Mouse (Mus musculus): ENCODE data around the gene Loxl3.

Gene Loxl3

DNA sequence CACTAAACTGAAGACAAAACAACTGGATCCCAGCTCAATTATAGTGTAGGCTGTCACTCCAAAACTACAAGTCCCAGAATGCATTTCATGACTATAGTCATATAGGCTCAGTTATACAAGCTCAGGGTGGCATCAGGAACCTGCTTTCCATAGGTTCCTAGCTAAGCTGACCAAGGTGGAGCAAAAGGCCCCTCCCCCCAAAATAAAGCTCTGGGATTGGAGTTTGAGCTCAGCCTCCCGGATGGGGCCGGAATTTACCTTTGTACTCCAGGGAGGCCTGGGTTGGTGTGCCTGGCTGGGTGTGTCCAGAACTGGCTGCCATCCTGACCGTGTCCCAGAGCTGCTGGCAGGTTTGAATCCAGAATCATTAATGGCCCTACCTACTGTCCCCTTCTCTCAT is 23.8 kb downstream of the Loxl3 start, which contains the start of gene Dqx1:
Dqx1 (plus strand) TSS at position 55 of the 400 bp plus-strand sequence.
- TF ChIP-seq GATA4 (IDR thresholded peaks at IDR 0.05; ENCODE audit: insufficient replicate concordance, low read length) = no peak

- no peak for TF ChIP-seq GATA4 (IDR thresholded peaks at IDR 0.05; ENCODE audit: insufficient replicate concordance, low read length)
These were observed 24.8 kb downstream of the Loxl3 start for GRCm38 (mm10) chr6:83058725-83059124.

GRCm38 (mm10) chr6:83065995-83066394 is 32.0 kb downstream of the Loxl3 start:
- TF ChIP-seq GATA4 (IDR thresholded peaks at IDR 0.05; ENCODE audit: insufficient replicate concordance, low read length) = no peak

- TF ChIP-seq GATA4 (IDR thresholded peaks at IDR 0.05; ENCODE audit: insufficient replicate concordance, low read length) = no peak
These were observed 32.5 kb downstream of the Loxl3 start for GRCm38 (mm10) chr6:83066441-83066840.

- TF ChIP-seq GATA4 (IDR thresholded peaks at IDR 0.05; ENCODE audit: insufficient replicate concordance, low read length) = no peak
These were observed 34.2 kb downstream of the Loxl3 start for GRCm38 (mm10) chr6:83068221-83068620.

GRCm38 (mm10) chr6:83068706-83069487 is 34.9 kb downstream of the Loxl3 start:
- TF ChIP-seq GATA4 (IDR thresholded peaks at IDR 0.05; ENCODE audit: insufficient replicate concordance, low read length) = no peak

GRCm38 (mm10) chr6:83069488-83070246 is 35.7 kb downstream of the Loxl3 start:
- no peak for TF ChIP-seq GATA4 (IDR thresholded peaks at IDR 0.05; ENCODE audit: insufficient replicate concordance, low read length)

DNA sequence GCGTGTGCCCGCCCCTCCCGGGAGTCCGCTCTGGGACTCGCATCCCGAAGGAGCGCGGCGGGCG is 36.1 kb downstream of the Loxl3 start, which contains the start of gene Tlx2:
Tlx2 (minus strand) TSS at position 47 of the 64 bp plus-strand sequence.
- TF ChIP-seq GATA4 (IDR thresholded peaks at IDR 0.05; ENCODE audit: insufficient replicate concordance, low read length) = no peak

GRCm38 (mm10) chr6:83070311-83071219 is 36.6 kb downstream of the Loxl3 start:
- TF ChIP-seq GATA4 (IDR thresholded peaks at IDR 0.05; ENCODE audit: insufficient replicate concordance, low read length) = no peak

- no peak for TF ChIP-seq GATA4 (IDR thresholded peaks at IDR 0.05; ENCODE audit: insufficient replicate concordance, low read length)
These were observed 37.2 kb downstream of the Loxl3 start for GRCm38 (mm10) chr6:83071220-83071619.

DNA sequence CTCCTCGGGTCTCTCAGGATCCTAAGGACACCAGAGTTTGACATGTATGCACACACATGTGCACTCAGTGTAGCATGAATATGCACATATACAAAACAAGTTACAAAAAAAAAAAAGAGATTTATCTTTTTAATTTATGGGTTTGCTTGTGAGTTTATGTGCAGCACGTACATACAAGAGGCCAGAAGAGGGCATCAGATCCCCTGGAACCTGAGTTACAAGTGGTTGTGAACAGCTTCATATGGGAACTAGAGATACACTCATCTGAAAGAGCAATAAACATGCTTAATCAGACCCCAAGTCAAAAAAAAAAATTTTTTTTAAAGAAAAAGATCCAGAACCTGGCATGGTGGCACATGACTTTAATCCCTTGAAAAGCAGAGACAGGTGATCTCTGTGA is 41.0 kb downstream of the Loxl3 start:
- no peak for TF ChIP-seq GATA4 (IDR thresholded peaks at IDR 0.05; ENCODE audit: insufficient replicate concordance, low read length)

DNA sequence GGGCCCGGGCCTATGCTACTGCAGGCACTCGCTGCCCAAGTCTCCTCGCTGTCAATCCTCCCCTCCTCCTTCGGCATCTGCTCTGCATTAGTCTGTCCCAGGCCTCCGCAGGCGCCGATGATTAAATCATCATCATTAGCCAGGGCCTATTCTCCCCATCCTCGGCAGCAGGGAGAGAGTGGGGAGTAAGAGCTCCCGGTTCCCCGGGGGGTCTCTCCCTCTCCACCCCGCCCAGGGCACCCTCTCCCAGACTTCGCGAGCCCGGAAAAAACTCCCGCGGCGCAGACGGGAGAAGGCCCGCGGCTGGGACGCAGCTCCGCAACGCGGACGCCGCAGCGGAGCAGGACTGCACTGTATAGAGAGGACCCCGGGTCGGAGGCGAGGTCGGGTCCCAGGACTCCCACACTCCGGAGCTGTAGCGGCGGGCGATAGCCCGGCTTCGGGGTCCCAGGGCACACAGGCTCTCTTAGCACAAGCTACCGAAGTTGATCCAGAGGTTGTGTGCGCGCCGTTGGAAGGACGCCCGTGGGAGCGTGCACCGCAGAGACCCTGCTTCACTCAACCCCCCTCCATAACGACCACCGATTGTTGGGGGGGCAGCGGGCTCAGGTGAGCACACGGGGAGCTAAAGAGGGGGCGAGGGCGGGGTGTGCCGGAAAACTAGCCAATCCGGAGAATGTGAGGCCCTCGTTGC is 43.8 kb downstream of the Loxl3 start, which contains the start of gene Pcgf1:
Pcgf1 (plus strand) TSS at position 240 of the 694 bp plus-strand sequence.
- no peak for TF ChIP-seq GATA4 (IDR thresholded peaks at IDR 0.05; ENCODE audit: insufficient replicate concordance, low read length)

GRCm38 (mm10) chr6:83078324-83078858 is 44.4 kb downstream of the Loxl3 start:
- peak; percentile 99; the same call in 1 of the 2 replicates for TF ChIP-seq GATA4 (IDR thresholded peaks at IDR 0.05; ENCODE audit: insufficient replicate concordance, low read length)

- no peak for TF ChIP-seq GATA4 (IDR thresholded peaks at IDR 0.05; ENCODE audit: insufficient replicate concordance, low read length)
These were observed 46.2 kb downstream of the Loxl3 start for GRCm38 (mm10) chr6:83080210-83080609.

GRCm38 (mm10) chr6:83083497-83083896 is 49.5 kb downstream of the Loxl3 start:
- TF ChIP-seq GATA4 (IDR thresholded peaks at IDR 0.05; ENCODE audit: insufficient replicate concordance, low read length) = no peak

Data from liver, adult (tissue).